Mouse (Mus musculus): ENCODE results near the gene Slc34a1. TPM values are rescaled to one million over a fixed set of nuclear protein-coding genes. Genes with fewer than 3 reads are reported as not detected.
"Not testable (repeated sequence)": the region's sequence is repeated elsewhere in the genome, so short reads cannot be mapped to it uniquely, and the experiment has no call there.

Slc34a1 gene
- total RNA-seq, 2 experiments from 2014 or later, result not detected

- ATAC-seq (replicated peaks; ENCODE audit: low FRiP score, low TSS enrichment, poor library complexity, severe bottlenecking), result no peak
Measured at GRCm38 (mm10) chr13:55431889-55432685, 34.1 kb downstream of the Slc34a1 start.

DNA sequence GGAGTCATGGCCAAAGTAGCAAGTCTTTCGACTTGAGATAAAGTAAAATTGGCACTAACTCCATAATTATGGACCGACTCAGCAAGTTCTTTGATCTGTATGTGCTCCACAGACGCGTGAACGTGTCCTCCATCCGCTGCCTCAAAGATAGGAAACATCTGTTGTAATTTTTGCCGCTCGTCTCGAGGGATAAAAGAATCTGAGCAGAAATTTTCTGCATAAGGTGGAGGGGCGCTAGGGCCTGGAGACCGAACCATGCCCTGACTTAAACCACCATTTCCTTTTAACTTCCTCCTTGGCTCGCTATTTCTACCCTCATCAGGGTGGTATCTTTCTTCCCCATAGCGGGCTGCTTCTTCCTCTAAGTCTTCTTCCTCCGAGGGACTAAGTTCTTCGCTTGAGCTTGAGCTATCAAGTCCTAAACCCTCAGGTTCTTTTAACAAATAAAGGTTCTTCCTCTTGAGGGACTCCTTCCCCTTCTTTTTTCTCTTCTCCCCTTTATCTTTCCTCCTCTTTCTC lies 39.2 kb downstream of the Slc34a1 start:
- ATAC-seq (replicated peaks; ENCODE audit: low FRiP score, low TSS enrichment, poor library complexity, severe bottlenecking), result not testable (repeated sequence)

- no peak for ATAC-seq (replicated peaks; ENCODE audit: low FRiP score, low TSS enrichment, poor library complexity, severe bottlenecking)
Measured at GRCm38 (mm10) chr13:55443799-55444285, 45.9 kb downstream of the Slc34a1 start.

DNA sequence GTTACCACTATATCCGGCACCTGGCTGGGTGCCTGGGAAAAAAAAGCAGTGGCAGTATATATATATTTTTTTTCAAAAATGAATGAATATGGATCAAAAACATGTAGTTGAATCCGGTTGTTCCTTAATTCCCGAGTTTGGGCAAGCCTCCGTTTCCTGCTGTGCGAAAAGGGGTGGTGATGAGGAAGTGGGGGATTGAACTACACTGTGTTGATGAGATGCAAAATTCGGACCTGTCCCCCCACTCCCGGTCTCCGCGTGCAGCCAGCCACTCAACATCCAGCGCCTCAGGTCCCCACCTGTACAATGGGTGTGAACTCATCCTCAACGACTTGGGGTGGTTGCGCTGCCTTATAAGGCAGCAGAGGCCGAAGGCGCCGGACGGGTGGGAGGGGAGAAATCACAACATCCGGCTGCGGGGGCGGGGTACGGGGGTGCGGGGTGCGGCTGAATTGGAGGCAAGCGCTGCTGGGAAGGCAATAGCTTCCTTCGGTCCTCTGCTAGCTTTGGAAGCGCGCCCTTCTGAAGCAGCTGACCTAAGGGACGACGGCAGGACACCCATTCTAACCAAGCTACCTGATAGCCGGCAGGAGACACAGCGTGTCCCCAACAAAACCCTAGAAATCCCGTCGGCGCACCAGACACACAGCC lies 46.4 kb downstream of the Slc34a1 start:
- ATAC-seq (replicated peaks; ENCODE audit: low FRiP score, low TSS enrichment, poor library complexity, severe bottlenecking), result peak; percentile 12

DNA sequence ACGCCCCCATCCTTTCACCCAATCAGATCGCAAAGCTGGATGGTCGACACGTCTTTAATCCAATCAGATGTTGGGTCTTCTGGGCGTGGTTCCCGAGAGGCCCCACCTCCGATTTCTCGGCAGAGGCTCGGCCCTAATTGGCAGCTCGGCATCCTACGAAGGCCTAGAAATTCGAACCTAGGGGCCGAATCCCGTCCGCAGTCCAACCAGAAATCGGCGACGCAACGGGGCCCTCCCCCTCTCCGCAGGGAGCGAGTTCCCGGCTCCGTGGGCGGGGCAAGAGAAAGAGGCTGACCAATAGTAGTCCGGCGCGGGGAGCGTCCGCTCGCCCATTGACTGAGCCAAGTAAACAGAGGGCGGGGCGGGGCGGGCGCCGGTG lies 46.9 kb downstream of the Slc34a1 start, which contains the start of gene Grk6:
Grk6 (plus strand) TSS at position 136 of the 379 bp plus-strand sequence.
- ATAC-seq (replicated peaks; ENCODE audit: low FRiP score, low TSS enrichment, poor library complexity, severe bottlenecking), result peak; percentile 85

DNA sequence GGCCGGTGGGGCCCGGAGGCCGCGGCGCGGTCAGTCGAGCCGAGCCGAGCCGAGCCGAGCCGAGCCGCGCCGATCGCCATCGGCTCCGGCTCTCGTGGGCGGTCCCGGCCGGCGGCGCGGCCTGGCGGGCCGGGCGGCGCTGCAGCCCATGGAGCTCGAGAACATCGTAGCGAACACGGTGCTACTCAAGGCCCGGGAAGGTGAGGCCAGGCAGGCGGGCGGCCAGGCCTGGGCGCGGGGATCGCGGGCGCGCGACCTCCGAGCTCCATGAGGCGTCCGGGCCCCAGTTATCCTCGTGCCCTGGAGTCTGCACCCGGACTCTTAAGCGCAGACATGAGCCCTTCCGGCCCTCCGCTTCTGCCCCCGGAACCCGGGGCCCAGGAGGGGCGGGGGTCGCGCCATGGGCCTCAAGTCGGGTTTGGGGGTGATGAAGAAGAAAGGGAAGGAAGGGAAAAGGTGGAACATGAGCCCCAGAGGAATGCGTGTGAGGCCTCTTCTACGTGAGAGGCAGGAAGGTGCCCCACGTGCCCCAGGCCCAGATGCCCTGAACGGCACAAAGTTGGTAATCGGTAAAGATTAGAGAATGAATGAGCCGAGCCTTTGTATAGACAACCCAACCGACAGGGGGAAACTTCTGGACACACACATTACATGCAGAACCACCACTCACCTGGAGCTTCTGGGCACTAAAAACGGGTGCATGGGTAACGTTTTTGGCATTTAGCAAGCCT lies 47.5 kb downstream of the Slc34a1 start:
- no peak for ATAC-seq (replicated peaks; ENCODE audit: low FRiP score, low TSS enrichment, poor library complexity, severe bottlenecking)

DNA sequence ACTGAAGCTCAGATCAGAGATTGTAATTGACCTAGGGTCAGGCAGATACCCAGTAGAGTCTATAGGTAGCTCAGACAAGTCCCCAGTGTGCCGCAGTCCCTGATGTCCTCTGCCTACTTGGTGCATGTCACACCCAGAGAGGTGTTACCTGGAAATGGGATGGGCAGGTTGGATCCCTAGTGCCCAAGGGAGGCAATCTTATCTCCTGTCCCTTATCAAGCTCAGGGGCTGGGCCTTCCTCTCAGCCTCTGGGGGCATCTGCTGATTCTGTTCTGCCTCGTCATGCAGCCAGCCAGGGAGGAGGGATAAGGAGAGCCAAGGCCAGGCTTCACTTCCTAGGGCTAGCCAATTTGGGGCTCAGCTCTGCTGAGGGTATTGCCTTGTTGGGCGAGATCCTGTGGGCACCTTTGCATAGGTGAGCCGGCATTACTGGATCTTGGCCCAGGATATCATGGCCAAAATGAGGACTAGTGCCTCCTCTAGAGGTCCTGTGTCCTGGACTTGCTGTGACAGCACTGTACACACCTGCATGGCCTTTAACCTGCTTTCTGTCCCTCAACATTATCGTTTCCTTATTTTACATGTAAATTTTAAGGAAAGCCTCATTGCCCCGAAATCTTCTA lies 48.6 kb downstream of the Slc34a1 start:
- ATAC-seq (replicated peaks; ENCODE audit: low FRiP score, low TSS enrichment, poor library complexity, severe bottlenecking), result peak; percentile 57

GRCm38 (mm10) chr13:55447543-55447943 lies 49.6 kb downstream of the Slc34a1 start:
- ATAC-seq (replicated peaks; ENCODE audit: low FRiP score, low TSS enrichment, poor library complexity, severe bottlenecking), result no peak

DNA sequence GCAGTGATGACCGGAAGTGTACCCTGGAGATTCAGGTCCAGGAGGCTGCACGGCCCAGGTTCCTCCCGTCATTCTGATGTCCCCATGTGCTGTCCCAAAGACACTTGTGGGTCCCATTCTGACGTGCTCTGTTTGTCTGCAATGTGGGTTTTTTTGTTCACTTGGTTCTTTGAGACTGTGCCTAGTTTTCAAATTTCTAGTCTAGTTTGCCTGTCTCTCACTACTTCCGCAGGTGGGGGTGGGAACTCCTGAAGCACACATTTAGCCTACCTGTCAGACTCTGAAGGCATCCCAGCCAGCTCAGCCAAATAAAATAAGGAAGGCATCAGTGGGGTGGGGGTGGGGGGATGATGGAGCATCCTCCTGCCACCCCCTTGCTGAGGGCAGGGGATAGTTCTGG lies 50.1 kb downstream of the Slc34a1 start:
- ATAC-seq (replicated peaks; ENCODE audit: low FRiP score, low TSS enrichment, poor library complexity, severe bottlenecking), result no peak

DNA sequence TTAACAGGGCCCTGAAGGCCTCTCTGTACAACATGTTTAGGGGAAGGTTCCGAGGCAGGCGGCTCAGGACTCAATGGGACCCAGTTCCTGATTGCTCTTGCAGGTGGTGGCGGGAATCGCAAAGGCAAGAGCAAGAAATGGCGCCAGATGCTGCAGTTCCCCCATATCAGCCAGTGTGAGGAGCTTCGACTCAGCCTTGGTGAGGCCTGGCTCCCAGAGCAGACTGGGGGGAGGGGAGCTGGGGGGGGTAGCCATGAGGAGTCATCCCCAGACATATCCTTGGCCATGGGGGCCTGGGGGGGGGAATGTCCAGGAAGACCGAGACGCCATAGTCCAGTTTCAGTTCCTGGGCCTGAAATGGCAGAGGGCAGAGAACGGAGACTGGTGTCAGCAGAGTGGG lies 51.2 kb downstream of the Slc34a1 start:
- no peak for ATAC-seq (replicated peaks; ENCODE audit: low FRiP score, low TSS enrichment, poor library complexity, severe bottlenecking)

DNA sequence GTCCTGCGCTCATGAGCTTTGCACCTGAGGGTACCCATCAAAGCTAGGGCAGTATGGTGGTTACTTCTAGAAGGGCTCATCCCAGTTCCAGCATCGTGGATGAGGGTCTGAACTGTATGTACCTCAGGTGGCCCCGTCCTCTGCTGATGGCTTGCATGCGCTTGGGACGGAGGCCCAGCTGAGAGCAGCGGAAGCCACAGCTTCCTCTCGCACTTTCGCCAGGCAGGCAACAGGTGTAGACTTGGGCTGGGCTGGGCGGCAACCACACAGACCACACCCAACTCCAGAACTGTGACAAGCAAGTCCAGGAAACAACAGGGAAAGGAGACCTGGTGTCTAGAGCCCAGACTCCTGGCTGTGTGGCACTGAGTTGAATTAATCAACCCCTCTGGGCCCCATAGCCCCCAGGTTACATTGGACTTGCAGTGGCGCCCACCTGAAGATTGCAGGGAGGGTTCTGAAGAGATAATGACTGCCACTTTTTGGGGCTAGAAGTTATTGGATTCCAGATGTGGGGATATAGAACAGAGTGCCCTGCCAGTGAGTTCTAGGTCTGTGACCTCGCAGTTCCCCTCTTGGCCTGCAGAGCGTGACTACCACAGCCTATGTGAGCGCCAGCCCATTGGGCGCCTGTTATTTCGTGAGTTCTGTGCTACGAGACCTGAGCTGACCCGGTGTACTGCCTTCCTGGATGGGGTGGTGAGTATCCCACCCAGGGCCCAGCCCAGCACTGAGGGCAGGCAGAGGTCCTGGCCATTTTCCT lies 51.9 kb downstream of the Slc34a1 start:
- ATAC-seq (replicated peaks; ENCODE audit: low FRiP score, low TSS enrichment, poor library complexity, severe bottlenecking), result no peak

DNA sequence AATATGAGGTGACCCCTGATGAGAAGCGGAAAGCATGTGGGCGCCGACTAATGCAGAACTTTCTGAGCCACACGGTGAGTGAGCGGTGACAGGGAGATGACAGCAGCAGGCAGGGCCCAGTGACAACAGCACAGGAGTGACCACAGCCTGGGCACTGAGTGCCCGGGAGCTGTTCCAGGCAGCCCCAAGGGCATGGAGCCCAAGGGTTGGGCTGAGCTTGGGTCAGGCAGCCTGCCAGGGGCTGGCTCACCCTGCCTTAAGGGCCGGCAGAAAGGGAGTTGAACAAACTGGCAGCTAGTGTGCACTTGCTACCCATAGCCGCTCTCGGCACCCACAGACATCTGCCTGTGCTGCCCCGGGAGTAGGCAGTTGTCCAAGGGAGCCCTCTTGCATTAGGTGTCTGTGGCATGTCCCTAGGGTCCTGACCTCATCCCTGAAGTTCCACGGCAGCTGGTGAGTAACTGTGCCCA lies 52.6 kb downstream of the Slc34a1 start:
- no peak for ATAC-seq (replicated peaks; ENCODE audit: low FRiP score, low TSS enrichment, poor library complexity, severe bottlenecking)

GRCm38 (mm10) chr13:55451296-55451695 lies 53.3 kb downstream of the Slc34a1 start:
- no peak for ATAC-seq (replicated peaks; ENCODE audit: low FRiP score, low TSS enrichment, poor library complexity, severe bottlenecking)

- no peak for ATAC-seq (replicated peaks; ENCODE audit: low FRiP score, low TSS enrichment, poor library complexity, severe bottlenecking)
Measured at GRCm38 (mm10) chr13:55451785-55452549, 54.0 kb downstream of the Slc34a1 start.

- no peak for ATAC-seq (replicated peaks; ENCODE audit: low FRiP score, low TSS enrichment, poor library complexity, severe bottlenecking)
Measured at GRCm38 (mm10) chr13:55462965-55463364, 65.0 kb downstream of the Slc34a1 start.

DNA sequence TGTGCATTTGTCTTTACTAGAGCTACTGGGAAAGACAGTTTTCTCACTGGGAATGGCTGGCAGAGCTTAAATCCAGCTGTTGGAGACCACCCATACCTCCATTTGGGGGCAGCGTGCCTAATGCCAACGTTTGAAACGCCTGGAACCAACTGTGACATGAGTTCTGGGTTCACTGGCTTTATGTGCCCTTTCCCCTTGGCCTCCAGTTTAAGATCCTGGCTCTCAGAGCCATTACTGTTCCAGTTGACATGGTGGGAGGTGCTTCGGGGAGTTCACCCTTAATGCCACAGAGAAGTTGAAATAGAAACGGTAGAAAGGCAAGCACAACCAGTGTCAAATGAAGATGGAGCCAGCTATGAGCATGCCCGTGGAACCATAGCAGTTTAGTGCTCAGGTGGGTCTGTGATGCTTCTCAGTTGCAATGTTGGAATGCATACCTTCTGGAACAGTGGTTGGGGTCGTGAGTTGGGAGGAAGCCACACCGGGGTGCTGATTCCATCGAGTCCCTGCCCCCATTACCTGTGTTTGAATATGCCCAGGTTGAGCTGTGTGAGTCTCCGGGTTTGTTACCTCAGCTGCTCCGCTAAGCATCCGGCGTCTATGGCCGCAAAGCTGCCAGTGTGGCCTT lies 65.5 kb downstream of the Slc34a1 start:
- ATAC-seq (replicated peaks; ENCODE audit: low FRiP score, low TSS enrichment, poor library complexity, severe bottlenecking), result no peak

DNA sequence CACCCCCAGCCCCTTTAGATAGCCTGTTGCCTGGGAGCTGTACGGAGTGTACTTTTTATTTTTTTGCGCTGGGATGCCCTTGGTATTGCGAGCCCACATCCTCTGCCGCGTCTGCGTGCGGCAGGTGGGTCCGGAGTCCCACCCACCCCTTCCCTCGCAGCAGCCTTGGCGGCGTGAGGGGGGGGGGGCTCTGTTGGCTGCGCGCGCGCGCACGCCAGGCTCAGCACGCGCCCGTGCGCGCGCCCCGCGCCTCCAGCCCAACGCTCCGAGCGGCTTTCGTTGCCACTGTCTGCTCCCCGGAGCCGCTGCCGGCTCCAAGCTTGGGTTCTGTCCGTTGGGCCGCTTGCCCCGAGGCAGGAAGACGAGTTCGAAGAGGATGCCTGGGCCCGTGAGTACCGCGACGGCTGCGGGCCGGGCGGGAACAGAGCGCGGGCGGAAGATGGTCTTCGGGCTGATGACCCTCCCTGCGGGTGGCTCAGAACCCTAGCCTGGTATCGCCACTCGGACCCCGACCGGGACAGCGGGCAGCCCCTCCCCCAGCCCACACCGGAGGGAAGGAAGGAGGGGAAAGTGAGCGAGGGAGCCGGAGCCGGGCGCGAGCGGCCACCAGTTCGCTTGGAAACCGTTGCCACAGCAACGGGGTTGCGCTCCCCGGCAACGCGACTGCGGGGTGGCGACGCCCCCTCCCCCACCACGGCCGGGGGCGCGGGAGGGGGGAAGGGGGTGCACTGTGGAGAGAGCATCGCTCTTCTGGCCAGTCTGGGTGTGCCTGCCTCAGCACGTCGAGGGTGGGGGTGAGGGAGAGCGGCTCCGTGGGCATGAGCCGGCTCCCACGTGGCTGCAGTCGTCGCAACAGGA lies 66.3 kb downstream of the Slc34a1 start, which contains the start of gene Prr7:
Prr7 (plus strand) TSS at position 241 of the 858 bp plus-strand sequence.
- no peak for ATAC-seq (replicated peaks; ENCODE audit: low FRiP score, low TSS enrichment, poor library complexity, severe bottlenecking)

Measured in megakaryocyte-erythroid progenitor cell, adult 5-6 weeks (primary cell).